Mouse (Mus musculus): Measurements from ENCODE around the gene Vwa2. TPM values are rescaled to one million over a fixed set of nuclear protein-coding genes. Genes with fewer than 3 reads are reported as not detected.

Vwa2 gene
- total RNA-seq (2021) (not detected), polyA plus RNA-seq (2012; rRNA removed) (not detected in 2 replicates)
- long read RNA-seq = 0 reads

DNA sequence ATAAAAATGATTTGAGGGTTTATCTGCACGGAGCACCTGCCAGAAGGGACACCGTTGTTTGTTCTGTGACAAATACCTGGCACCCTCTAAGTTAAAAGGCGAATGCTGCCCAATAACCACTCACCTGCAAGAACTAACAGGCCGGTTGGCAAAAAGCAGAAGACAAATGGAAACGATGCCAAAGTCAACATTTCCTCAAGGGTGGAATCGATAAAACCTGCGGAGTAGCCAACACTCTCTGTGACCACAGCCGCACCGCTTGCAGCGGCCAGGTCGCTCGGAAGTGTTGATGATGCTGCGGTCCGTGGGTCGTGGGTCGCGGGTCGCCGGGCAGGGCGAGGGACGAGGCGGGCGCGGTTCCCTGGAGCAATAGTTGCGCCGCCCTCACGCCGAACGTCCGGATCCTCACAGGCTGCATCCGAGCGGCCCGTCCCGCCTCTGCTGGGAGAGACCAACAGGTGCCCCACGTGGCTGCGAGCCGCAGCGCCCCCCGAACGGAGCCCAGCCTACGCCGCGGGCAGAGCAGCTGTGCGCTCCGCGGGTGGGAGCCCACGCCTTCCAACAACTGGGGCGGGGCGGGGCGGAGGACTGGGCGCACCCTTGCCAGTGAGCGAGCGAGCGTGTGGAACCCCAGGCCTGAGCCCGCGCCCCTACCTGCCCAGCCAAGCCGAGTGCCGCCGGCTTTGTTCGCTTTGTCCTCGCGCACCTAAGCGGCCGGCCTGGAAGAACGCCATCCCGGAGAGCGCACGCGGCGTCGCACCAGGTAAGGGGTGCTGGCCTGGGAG, at the start of gene Vwa2:
Gene Vwa2 (plus strand): TSS at position 434 of the 785 bp plus-strand sequence.
- DNase-seq = peak; percentile 10

DNA sequence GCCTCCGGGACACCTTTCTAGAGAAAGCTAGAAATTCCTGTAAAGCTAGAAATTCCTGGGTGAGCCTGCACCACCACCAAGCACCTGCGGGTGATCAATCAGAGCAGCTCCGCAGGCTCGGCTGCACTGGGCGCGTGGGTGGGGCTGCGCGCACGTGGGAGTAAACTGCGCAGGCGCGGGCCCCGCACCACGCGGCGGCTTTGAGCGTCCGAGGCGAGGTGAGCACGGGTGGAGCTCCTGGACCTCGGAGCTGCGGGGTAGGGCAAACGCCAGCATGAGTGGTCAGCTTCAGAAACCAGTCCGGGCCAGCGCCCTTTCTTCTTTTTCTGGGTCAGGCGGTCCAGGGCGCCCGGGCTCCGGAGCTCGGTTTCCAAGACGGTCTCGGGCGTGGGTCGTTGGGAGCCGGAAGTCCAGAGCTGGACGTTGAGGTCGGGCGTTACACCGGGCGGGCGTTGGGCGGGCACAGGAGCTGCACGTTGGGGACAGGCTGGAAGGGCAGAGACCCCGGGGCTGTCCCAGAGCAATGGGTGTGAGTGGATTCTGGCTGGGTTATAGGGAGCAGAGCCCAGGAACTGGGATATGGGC, 47.9 kb upstream of the Vwa2 start, which contains the start of gene Tdrd1:
Gene Tdrd1 (plus strand): TSS at position 163 of the 585 bp plus-strand sequence.
- DNase-seq = no peak

DNA sequence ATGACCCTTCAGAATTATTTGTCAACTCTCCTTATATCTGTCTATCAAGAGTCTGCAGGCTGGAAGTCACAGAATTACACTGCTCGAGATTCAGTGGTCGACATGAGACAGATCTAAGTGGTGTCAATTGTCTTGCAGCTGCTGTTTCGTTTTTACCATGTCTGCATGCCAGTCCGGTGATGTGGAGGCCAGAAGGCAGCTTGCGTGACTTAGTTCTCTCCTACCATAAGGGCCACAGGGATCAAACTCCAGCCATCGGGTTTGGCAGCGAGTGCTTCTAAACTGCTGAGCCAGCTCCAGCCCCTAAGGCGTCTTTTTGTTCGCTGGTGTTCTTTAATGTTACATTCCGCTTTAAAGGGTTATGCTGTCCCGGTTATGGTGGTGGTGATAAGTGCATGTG, 45.7 kb upstream of the Vwa2 start:
- DNase-seq = no peak

DNA sequence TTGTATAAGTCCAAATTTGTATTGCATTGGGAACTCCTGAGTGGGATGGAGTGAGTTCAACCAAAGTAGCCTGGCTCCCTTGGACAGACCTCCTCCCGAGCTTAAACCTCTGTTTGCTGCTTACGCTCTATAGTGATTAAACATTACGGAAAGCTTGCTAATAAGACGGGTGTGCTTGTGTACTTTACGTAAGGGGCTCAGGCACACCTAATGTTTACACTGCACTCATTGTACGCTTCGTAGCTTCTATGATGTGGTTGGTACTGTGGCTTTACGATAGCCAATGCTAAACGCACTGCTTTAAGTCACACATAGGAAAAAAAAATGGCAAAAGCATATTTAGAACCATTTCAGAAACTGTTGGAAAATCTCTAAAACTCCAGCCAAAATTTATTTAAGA, 44.8 kb upstream of the Vwa2 start:
- no peak for DNase-seq

DNA sequence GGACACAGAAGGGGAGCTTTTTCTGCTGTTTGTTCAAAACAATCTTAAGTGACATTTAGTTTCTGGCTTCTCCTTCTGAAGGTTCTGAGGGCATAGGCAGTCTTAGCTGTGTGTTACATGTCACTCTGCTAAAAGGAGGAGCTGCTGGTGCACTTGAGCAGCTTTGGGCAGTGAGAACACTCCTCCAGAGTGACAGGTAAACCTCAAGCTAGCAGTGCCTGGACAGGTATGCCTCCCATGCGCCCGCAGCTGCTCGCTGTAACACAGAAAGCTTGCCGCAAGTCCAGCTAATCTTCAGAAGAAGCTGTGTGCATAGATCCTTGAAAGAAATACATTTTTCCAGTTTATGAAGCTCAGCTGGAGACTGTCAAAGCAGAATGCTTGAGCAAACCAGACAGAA, 43.9 kb upstream of the Vwa2 start:
- DNase-seq = no peak

DNA sequence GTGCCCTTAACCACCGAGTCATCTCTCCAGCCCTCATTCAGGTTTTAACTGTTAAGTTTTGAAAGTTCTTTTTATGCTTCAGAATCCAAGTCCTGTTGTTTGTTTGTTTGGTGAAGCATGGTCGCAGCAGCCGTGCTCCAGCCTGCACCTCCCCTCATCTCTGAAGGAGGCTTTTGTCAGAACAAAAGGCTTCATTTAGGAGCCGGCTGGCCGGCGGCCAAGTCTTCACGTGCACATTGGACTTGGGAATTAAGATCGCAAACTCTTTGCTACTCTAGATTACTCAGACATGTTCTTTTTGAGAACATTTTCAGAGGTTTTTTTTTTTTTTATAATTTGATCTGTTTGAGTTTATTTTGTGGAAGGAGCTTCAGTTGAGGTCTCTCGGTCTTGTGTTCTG, 38.7 kb upstream of the Vwa2 start:
- no peak for DNase-seq

DNA sequence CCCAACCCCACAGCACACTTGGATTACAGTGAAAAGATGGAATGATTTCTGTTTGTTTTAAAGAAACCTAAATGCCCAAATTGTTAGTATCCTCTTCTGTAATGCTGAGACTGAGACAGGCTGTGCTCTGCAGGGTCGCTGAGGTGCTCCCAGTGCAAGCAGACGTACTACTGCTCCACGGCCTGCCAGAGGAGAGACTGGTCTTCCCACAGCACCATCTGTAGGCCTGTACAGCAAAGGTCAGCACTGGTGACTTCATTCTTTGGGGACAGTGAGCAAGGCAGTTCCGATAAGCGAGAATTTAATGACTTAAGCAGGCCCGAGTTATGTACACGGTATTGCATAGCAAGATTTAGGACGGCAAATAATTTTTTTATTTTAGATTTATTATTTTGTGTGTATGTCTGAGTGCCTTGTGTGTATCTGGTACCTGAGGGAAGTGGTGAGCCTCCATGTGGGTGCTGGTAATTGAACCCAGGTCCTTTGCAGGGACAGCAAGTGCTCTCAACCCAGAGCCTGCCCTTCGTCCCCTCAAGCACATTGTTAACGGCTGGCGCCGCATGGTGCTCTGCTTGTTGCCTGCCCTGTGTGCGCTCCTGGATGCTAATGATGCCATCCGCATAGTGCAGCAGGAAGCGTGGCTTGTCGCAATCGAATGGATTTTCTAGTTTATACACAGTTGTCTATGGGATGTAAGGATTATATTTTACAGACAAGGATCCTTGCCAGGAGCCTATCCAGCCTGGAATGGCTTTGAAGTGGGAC, 34.9 kb upstream of the Vwa2 start:
- no peak for DNase-seq

DNA sequence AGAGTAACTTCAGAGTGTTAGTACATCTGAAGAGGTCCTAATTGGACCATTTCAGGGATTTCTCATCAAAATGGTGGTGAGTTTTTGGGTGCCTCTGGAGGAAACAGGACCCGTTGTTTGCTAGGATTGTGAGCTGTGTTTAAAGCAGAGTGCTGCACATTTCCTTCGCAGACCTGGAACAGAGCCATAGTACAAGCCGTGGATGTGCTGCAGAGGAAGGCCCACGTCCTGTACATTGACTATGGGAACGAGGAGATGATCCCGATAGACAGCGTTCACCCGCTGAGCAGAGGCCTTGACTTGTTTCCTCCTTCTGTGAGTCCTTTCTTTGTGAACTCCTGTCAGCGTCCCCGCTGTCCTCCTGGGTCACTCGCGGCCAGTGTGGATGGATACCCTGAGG, 31.1 kb upstream of the Vwa2 start:
- DNase-seq = no peak

DNA sequence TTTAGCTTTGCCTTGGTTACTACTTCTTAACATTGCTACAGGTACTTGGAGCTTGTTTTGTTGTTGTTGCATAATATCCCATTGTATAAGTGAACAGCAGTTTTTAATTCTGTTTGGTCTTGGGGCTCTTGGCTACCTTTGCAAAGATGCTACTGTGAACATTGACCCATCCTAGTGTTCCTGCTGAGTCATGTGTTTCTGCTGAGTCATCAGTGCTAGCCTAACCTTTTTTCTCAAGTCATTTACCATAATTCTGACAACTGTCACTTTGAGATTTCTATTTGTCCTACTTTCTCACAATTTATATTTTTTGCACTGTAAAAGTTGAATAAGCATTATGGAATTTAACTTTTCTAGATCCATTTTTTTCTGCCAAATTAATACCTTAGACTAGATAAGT, 21.5 kb upstream of the Vwa2 start:
- DNase-seq = no peak

DNA sequence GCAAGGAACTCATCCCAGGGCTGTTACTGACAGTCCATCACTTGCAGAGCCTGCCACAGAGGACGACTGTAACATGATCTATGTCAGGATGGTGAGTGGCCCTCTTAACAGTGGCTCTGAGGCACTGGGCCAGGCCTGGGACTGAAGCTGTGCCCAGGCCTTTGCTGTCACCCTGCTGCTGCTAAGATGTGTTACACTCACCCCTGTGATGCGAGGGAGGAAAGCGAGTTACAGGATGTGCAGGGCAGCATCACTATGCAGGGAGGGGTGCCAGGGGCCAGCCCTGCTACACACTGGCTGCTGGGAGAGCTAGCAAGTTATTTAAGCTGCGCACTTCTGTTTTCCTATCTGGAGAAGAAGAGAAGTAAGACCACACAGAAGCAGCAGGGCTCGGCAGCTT, 17.6 kb upstream of the Vwa2 start:
- no peak for DNase-seq

DNA sequence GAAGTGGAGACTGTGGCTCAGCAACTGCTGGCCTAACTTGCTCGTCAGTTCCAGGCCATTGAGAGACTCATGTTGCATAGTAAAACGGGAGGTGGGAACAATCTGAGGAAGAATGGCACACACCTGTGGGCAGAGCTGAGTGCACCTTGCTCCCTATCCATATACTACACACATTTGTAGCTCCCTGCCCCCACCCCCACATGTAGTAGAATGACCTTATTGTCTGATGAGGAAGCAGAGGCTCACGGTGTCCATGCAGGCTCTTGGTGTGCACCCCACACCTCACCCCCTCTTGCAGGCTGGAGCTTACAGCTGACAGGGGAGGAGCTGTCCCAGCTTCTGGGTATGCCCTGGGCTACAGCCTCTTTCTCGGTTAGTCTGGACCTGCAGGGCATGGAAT, 6.3 kb upstream of the Vwa2 start:
- DNase-seq = no peak

DNA sequence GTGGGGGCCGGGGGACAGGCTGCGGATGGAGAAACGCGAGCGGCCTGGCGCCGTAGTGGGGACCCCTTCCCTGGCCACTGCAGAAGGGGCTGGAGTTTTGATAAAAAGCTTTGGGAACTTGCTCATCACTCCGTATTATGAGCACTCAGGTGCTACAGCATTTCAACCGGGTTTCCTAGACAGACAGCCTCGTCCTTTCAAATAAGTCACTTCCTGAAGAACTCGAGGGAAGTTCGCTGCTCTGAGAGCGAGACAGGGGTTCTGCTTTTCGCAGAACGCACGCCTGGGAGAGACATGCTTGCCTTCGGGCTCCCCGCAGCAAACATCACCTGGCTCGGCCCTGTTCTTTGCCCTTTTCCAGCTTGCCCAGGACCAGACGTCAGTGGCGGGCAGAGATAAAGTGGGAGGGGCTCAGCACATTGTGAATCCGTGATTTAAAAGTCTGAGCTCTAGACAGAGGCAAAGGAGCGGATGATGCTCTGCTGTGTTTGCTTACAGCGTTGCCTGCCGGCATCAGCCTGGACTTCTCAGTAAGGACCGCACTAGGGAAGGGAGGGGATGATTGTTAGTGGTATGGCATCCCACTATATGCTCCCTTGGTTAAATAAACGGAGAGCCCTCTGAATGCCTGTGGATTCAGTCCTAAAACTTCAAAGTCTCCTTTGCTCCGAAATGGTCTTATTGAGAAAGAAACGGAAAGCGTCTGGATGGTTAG, 709 bp downstream of the Vwa2 start:
- no peak for DNase-seq

DNA sequence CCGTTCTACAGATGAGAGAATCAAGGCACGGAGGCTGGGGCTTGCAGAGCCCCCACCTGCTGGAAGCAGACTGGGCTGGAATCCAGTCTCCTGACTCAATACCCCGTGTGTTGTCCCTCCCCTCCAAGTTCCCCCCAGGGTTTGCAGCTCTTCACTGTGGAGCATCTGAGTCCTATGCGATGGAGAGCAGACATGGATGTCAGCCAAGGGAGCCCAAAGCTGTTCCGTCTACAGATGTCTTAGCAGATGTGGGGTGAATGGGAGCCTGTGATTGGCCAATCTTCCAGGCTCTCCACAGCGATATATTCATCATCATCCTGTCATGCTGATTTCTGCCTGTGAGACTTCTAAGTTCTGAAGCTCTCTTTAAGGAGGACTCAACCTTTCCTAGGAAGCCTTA, 3.3 kb downstream of the Vwa2 start:
- no peak for DNase-seq

DNA sequence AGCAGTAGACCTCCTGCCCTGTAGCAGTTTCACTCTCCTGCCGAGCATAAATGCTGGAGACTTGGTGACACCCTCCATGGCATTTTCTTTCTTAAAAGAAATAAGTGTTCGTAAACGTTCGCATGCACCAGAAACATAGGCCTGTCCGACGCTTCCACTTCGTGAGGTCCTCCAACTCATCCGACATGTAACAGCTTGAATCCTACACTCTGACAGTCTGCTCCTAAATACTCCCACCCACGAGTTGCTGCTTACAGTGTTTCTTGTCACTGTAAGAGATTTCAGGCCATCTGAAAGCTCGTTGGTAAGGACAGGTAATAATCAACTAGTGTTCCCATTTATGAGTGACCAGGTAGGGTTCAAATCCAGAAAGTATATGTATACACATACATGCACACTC, 13.8 kb downstream of the Vwa2 start:
- DNase-seq = no peak

DNA sequence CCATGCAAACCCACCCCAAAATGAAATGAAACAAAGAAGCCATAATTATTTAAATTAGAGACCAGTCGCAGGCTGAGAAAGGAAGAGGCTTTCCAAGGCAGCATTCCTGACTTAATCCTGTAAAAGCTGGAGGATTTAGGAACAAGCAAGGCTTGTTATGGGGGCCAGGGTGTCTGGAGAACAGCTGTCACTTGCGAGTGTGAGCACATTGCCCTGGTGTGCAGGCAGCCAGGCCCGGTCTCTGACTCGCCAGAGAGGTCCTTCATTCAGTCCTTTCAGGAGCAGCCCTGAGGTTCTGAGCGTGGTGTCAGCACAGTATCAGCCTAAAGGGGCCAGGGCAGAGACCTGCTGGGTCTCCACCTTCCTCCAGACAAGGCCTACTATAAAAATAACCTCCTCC, 14.6 kb downstream of the Vwa2 start:
- no peak for DNase-seq

DNA sequence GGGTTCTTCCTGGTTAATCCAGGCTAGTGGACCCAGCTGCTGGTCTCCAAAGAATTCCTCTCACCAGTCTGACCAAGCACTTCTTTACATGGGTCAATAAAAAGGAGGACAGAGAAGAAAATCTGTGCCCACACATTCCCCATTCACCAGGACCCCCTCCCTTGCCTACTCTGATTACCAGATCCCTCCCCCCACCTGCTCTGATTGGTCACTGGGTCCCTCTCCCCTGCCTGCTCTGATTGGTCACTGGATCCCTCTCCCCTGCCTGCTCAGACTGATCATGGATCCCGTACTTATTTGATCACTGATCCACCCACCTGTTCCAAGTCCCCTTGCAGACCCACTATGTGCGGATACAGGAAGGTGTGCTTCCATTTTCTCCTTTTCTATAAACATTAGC, 17.4 kb downstream of the Vwa2 start:
- DNase-seq = no peak

DNA sequence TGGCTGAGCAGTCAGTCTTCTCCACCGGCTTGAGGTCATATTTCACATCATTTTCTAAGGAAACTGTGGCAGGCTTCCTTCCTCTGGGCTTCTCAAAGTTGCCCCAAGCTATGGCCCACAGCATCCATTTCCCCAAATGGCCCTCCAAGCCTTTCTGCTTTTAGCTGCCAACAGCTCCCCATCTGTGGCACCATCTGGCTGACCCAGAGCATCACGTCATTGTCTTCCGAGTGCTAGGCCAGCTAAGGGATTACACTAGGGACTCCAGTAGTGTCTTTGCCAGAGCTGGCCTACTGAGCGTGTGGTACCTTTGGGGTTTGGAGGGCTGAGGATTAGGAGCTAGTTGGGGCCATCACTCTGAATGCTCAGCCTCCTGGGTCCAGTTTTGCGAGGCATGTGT, 18.5 kb downstream of the Vwa2 start:
- no peak for DNase-seq

DNA sequence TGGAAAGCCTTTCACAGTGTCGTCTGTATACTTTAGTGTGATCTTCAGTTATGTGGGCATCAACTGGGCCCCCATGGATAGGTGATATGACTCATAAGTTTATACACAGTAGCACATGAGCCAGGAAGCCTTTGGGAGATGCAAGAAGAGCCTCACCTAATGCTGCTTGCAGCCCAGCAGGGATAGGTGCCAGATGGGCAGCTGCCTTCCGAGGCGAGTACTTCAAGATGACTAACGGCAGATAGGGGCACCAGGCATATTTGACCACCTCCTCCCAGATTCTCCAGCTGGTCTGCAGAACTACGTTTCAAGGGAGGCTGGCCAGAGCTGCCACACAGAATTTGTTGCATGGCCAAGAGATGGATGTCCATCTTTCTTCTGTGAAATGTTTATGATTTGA, 19.3 kb downstream of the Vwa2 start:
- no peak for DNase-seq

DNA sequence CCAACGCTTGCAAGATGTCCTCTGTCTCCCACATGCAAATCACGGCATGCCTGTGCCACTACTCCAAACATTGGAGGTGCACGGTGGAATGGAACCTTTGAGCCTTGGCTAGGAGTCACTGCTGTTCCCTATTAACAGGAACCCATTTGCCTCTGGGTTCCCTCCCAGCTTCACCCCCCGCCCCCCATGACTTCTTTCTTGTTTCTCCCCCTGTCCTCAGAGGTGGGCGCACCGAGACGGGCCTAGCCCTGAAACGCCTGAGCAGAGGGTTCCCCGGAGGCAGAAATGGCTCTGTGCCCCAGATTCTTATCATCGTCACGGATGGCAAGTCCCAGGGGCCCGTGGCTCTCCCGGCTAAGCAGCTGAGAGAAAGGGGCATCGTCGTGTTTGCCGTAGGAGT, 23.6 kb downstream of the Vwa2 start:
- DNase-seq = no peak

DNA sequence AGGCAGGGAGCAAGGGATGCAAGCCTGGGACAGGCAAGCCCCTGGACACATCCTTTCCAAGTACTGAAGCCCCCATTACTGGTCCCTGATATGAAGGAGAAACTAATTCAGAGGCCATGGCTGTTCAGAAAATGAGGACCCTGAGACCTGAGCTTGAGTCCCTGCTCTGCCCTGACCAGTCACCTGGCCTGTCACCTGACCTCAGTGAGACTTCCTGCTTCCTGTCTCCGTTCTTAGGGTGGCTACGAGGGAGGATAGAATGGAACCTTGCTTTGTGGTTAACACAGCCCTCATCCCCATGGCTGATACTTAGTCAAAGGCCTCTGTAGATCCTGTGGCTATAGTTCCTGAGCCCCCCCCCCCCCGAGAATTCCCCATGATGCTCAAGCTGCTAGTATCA, 30.0 kb downstream of the Vwa2 start:
- DNase-seq = no peak

DNA sequence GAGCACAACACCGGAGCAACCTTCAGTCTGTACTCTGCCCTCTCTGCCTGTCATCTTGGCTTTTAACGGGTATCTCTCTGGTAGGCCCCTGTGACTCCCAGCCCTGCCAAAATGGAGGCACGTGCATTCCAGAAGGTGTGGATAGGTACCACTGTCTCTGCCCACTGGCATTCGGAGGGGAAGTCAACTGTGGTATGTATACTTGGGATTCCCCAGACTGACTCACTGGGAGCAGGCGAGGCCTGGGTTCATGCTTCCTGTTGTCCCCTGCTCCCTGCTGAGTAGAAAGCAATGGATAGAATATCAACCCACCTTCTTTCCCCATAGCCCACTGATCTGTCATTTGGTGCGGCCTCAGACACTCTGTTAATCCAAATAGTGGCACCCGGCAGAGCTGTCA, 31.3 kb downstream of the Vwa2 start:
- no peak for DNase-seq

DNA sequence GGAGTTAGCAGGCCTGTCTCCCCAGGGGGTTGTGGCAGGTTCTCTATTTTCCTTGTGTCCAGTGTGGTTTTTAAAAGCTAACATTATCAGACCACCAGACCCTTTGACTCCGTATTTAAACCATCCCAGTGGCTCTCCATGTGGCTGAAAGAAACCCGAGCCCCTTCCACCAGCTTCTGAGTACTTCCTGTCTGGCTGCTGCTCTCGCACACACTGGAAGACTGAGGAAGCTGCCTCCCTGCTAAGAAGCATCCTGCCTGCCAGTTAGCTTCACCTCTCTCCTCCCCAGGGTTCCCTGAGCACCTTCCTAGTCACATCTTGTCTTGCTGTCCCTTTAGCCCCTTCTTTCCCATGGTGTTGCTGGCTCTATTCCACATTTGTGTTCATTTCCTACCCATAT, 33.8 kb downstream of the Vwa2 start:
- no peak for DNase-seq
